Mouse (Mus musculus): ENCODE measurements at regions not wholly inside any gene's neighbourhood (a gene's known extent, or its start where the extent isn't known, plus 50 kb on each side); places are given as distances from the start of the nearest gene placed in this dataset.

GRCm38 (mm10) chr9:100301613-100302012, 185.0 kb downstream of the Il20rb start:
- H3K4me1 ChIP-seq (ENCODE audit: control insufficient read depth in 1 of 2, insufficient read depth in 2 of 2, low read length in 2 of 2) = no peaks in the 10 kb centered on the region
- TF ChIP-seq ZNF384 (IDR thresholded peaks at IDR 0.05; ENCODE audit: low read depth, low read length) = peak; percentile 60; the same call in 1 of the 2 replicates
- TF ChIP-seq CTCF (IDR thresholded peaks at IDR 0.05 in 2 of 3, conservative IDR thresholded peaks at IDR 0.05 in 1 of 3; ENCODE audit: control insufficient read depth in 1 of 3, insufficient read depth in 1 of 3, low read depth in 2 of 3, low read length in 3 of 3, poor library complexity in 1 of 3, severe bottlenecking in 1 of 3) = peak; percentile 26 to 55 (median 36); a peak in 4 of 6 replicates
- no peak for TF ChIP-seq ELF1 (IDR thresholded peaks at IDR 0.05; ENCODE audit: low read depth, low read length)
- H3K9ac ChIP-seq (ENCODE audit: control insufficient read depth, low read depth, low read length, poor library complexity, severe bottlenecking) = no peak overlapping the region
- no peaks in the 10 kb centered on the region for H3K27me3 ChIP-seq (ENCODE audit: control insufficient read depth in 1 of 2, insufficient read depth in 2 of 2, low read length in 2 of 2)
- no peak for DNase-seq (ENCODE audit: low read depth, low spot score)
- H3K36me3 ChIP-seq (ENCODE audit: control insufficient read depth in 1 of 2, insufficient read depth in 2 of 2, low read length in 2 of 2) = no peaks in the 10 kb centered on the region
- H3K79me2 ChIP-seq (ENCODE audit: control insufficient read depth, insufficient read depth, low read length, poor library complexity) = no peaks in the 10 kb centered on the region
- H3K27ac ChIP-seq (ENCODE audit: control insufficient read depth, low read depth, low read length) = no peak overlapping the region
- no peak overlapping the region for H3K4me3 ChIP-seq (ENCODE audit: control insufficient read depth in 1 of 2, insufficient read depth in 1 of 2, low read depth in 2 of 2, low read length in 2 of 2)
- no peaks in the 10 kb centered on the region for H3K9me3 ChIP-seq (replicated peaks; ENCODE audit: insufficient read depth, low read length)

GRCm38 (mm10) chr9:100277361-100277760, 209.2 kb downstream of the Il20rb start:
- no peaks in the 10 kb centered on the region for H3K4me1 ChIP-seq (ENCODE audit: control insufficient read depth in 1 of 2, insufficient read depth in 2 of 2, low read length in 2 of 2)
- H3K4me3 ChIP-seq (ENCODE audit: control insufficient read depth in 1 of 2, insufficient read depth in 1 of 2, low read depth in 2 of 2, low read length in 2 of 2) = no peak overlapping the region
- no peak for DNase-seq (ENCODE audit: low read depth, low spot score)
- TF ChIP-seq MAFK (IDR thresholded peaks at IDR 0.05; ENCODE audit: borderline replicate concordance, low read depth, low read length) = no peak
- no peaks in the 10 kb centered on the region for H3K79me2 ChIP-seq (ENCODE audit: control insufficient read depth, insufficient read depth, low read length, poor library complexity)
- H3K27me3 ChIP-seq (ENCODE audit: control insufficient read depth in 1 of 2, insufficient read depth in 2 of 2, low read length in 2 of 2) = no peaks in the 10 kb centered on the region
- no peak overlapping the region for H3K27ac ChIP-seq (ENCODE audit: control insufficient read depth, low read depth, low read length)
- no peak overlapping the region for H3K9ac ChIP-seq (ENCODE audit: control insufficient read depth, low read depth, low read length, poor library complexity, severe bottlenecking)
- H3K9me3 ChIP-seq (replicated peaks; ENCODE audit: insufficient read depth, low read length) = no peaks in the 10 kb centered on the region
- no peaks in the 10 kb centered on the region for H3K36me3 ChIP-seq (ENCODE audit: control insufficient read depth in 1 of 2, insufficient read depth in 2 of 2, low read length in 2 of 2)

DNA sequence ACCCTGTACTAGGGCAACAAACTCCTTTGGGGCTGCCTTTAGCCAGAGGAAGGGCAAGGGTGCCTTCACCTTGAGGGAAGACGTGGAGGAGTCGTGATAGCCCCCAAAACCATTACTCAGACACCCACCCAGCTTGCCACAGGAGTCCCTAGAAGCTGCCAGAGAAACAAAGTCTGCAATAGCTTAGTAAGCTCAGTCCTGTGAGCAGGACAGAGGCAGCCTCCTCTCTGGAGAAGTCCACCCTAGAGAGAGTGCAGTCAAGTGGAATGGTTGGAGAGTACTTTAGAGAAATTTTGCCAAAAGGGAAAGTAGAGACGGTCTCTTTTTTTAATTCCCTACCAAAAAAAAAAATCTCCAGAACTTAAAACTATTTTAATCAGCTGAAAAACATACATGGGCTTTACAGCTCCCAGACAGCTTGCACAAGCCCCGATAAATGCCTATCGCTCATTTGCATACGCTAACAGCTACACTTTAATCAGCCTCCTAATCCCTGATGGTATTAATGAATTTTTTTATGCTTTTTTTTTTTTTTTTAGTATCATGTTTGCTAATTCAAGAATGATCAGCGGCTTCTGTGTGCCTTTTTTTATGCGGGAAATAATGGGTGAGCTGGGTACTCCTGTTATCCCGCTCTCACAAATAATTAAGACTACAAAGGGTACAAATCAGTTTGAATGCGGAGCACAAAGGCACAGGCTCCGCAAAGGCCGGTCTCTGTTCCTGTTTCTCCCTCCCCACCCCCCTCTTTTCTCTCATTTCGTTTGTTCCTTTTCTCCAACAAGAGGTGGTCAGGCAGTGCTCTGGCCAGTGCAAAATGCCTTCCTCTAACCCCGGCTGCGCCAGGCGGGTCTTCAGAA, 219.8 kb downstream of the Il20rb start:
- Histone ChIP-seq H3K36me3 (ENCODE audit: control insufficient read depth in 1 of 2, insufficient read depth in 2 of 2, low read length in 2 of 2) (no peaks in the 10 kb centered on the region), H3K9me3 (replicated peaks; ENCODE audit: insufficient read depth, low read length) (no peaks in the 10 kb centered on the region), H3K27ac (ENCODE audit: control insufficient read depth, low read depth, low read length) (no peak overlapping the region), H3K4me3 (ENCODE audit: control insufficient read depth in 1 of 2, insufficient read depth in 1 of 2, low read depth in 2 of 2, low read length in 2 of 2) (no peak overlapping the region), H3K9ac (ENCODE audit: control insufficient read depth, low read depth, low read length, poor library complexity, severe bottlenecking) (no peak overlapping the region), H3K4me1 (ENCODE audit: control insufficient read depth in 1 of 2, insufficient read depth in 2 of 2, low read length in 2 of 2) (no peaks in the 10 kb centered on the region), H3K79me2 (ENCODE audit: control insufficient read depth, insufficient read depth, low read length, poor library complexity) (no peaks in the 10 kb centered on the region), H3K27me3 (ENCODE audit: control insufficient read depth in 1 of 2, insufficient read depth in 2 of 2, low read length in 2 of 2) (no peaks in the 10 kb centered on the region)
- no peak for TF ChIP-seq POLR2AphosphoS2 (IDR thresholded peaks at IDR 0.05; ENCODE audit: low read length)
- no peak for TF ChIP-seq ZC3H11A (IDR thresholded peaks at IDR 0.05; ENCODE audit: low read depth, low read length)
- TF ChIP-seq KAT2A (conservative IDR thresholded peaks at IDR 0.05; ENCODE audit: low read depth, low read length) = no peak
- no peak for TF ChIP-seq GABPA (IDR thresholded peaks at IDR 0.05; ENCODE audit: low read depth, low read length)
- TF ChIP-seq MYC (IDR thresholded peaks at IDR 0.05; ENCODE audit: low read depth, low read length) = no peak
- TF ChIP-seq BHLHE40 (IDR thresholded peaks at IDR 0.05; ENCODE audit: borderline replicate concordance, low read depth, low read length) = no peak
- DNase-seq (ENCODE audit: low read depth, low spot score) = no peak
